Mouse (Mus musculus): ENCODE measurements at regions not wholly inside any gene's neighbourhood (a gene's known extent, or its start where the extent isn't known, plus 50 kb on each side); places are given as distances from the start of the nearest gene placed in this dataset.

- TF ChIP-seq CTCF (IDR thresholded peaks at IDR 0.05; ENCODE audit: low read depth) = no peak
- TF ChIP-seq EP300 (IDR thresholded peaks at IDR 0.05; ENCODE audit: low read depth) = no peak
Measured at GRCm38 (mm10) chr10:9331694-9332093, 343.3 kb downstream of the Samd5 start.

Data from liver, postnatal 0 days (tissue).